Mouse (Mus musculus): ENCODE data around the gene Pter.
A peak's percentile ranks its signal among the peaks of the same experiment; 100 is the strongest.

Pter gene

GRCm38 (mm10) chr2:13008433-13008832 lies 84.6 kb downstream of the Pter start:
- DNase-seq (ENCODE audit: low read depth, low spot score), result no peak

- DNase-seq (ENCODE audit: low read depth, low spot score), result no peak
These were observed 85.6 kb downstream of the Pter start for GRCm38 (mm10) chr2:13009261-13009972.

GRCm38 (mm10) chr2:13010030-13010459 lies 86.2 kb downstream of the Pter start:
- DNase-seq (ENCODE audit: low read depth, low spot score), result no peak

GRCm38 (mm10) chr2:13010460-13011341 lies 86.9 kb downstream of the Pter start:
- no peak for DNase-seq (ENCODE audit: low read depth, low spot score)

GRCm38 (mm10) chr2:13011472-13011871 lies 87.6 kb downstream of the Pter start, which contains the start of gene C1ql3:
TSS of gene C1ql3 (minus strand) at chr2:13011806.
- DNase-seq (ENCODE audit: low read depth, low spot score), result peak; percentile 91

- DNase-seq (ENCODE audit: low read depth, low spot score), result no peak
These were observed 88.1 kb downstream of the Pter start for GRCm38 (mm10) chr2:13011973-13012372.

- no peak for DNase-seq (ENCODE audit: low read depth, low spot score)
These were observed 94.5 kb downstream of the Pter start for GRCm38 (mm10) chr2:13018382-13018781.

- DNase-seq (ENCODE audit: low read depth, low spot score), result no peak
These were observed 95.0 kb downstream of the Pter start for GRCm38 (mm10) chr2:13018861-13019260.

GRCm38 (mm10) chr2:13038772-13039171 lies 114.9 kb downstream of the Pter start:
- DNase-seq (ENCODE audit: low read depth, low spot score), result no peak

GRCm38 (mm10) chr2:13039785-13040184 lies 115.9 kb downstream of the Pter start:
- no peak for DNase-seq (ENCODE audit: low read depth, low spot score)

- no peak for DNase-seq (ENCODE audit: low read depth, low spot score)
These were observed 120.7 kb downstream of the Pter start for GRCm38 (mm10) chr2:13044555-13044954.

- DNase-seq (ENCODE audit: low read depth, low spot score), result no peak
These were observed 124.8 kb downstream of the Pter start for GRCm38 (mm10) chr2:13048649-13049048.
